Mouse (Mus musculus): ENCODE data around the gene Ccdc122. TPM values are rescaled to one million over a fixed set of nuclear protein-coding genes. Genes with fewer than 3 reads are reported as not detected.

The Ccdc122 gene
- total RNA-seq (2023): 1.1 TPM

GRCm38 (mm10) chr14:77036226-77037046, at the start of gene Ccdc122, which contains the start of gene Lacc1:
Gene Ccdc122, plus strand, starts transcription at chr14:77036772.
Gene Lacc1, minus strand, starts transcription at chr14:77036904.

DNA sequence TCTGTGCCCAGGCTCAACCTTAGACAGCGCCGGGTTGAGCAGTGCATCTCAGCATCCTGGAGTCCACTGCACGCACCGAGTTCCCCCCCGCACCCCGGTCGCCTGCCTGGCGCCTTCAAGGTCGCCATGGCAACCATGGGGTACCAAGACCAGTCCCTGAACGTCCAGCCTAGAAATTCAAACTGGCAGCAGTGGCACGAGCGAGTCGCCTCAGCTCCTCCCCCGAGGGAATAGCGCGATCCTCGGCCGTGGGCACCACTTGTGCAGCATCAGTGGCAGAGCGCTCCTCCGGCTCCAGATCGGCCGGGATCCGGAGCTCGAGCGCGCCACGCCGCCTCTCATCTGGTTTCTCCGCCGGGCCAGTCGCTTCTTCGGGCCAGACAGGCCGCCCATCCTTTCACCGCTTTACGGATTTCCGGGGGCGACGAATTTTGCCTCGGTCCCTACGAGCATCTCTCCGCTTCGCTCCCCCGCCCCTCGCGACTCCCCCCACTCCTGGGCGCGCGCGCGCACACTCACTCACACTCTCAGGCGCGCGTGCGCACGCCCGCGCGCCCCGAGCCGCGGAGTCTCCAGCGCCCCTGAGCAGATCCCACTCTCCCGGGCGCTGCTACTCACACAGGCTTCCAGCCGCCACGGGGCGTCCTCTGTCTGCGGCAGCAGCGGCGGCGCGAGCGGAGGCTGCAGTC, 119.8 kb downstream of the Ccdc122 start, which contains the start of gene Enox1:
Gene Enox1 (plus strand): TSS at position 542 of the 689 bp plus-strand sequence.

Other genes starting within 250 kb of the Ccdc122 start
- 1.1 TPM for gene Lacc1, start 132 bp downstream of the Ccdc122 start, total RNA-seq (2023)
- gene Enox1, start 120.0 kb downstream of the Ccdc122 start, total RNA-seq (2023): not detected

Data from CD4-positive naive resting alpha-beta T cell, adult 76 days (primary cell).